Mouse (Mus musculus) kidney, adult 8-10 months (tissue): Measurements from ENCODE around the gene Abca4.
"Not testable (repeated sequence)": the region's sequence is repeated elsewhere in the genome, so short reads cannot be mapped to it uniquely, and the experiment has no call there.

Source experiments
- DNase-seq, 2 experiments: peaks; one replicate each; pipeline ENCODE4 v3.0.0; 2022

Gene Abca4

GRCm38 (mm10) chr3:122221240-122222036 is 177.2 kb downstream of the Abca4 start:
- DNase-seq, result no peak

GRCm38 (mm10) chr3:122226972-122227371 is 182.7 kb downstream of the Abca4 start:
- DNase-seq, result not testable (repeated sequence)
